ENCODE assay signal across 9 mouse cellular contexts in the genomic region with DNA sequence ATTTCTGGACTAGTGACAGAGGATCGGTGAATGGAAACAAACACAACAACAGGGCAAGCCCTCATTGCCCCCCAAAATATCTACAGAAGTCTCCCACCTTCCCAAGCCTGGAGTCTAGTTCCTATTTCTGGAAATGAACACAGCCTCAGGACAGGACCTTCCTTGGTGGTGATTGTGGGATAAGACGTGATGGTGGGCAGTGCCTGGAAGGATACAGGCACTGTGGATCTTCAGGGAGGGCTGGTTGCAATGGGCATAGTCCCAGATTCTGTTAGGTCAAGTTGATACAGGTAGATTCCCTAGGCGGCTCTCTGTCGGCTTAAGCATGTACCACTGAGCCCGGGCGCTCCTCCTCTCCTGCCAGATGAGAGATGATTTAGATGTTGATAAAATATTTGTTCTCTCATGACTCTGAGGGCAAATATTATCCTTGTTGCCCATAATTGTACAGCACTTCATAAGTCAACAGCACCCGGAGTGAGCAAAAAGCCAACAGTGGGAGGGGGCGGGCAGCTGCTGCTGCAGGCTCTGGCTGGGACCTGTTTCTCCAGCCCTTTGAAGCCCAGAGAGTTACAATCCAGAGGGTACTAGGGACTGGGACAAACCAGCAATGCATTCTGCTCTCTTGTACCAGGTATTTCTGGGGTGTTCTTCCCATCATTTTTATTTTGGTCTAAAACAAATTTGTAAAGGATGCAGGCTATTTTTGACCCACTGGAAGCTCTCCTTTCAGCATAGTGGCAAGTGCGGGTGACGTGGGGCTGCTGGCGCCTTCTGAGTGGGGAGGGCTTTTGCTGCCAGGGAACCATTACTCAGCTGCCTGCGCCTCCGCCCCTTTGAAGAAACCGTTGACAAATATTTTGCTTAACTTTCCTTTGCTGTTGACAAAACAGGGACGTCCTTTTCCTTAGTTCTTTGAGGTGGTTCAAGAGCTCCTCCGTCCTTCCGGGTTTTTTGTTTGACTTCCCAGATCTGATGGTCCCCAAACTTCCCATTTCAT.
A peak's percentile ranks its signal among the peaks of the same experiment; 100 is the strongest.
DNase-seq lines count a peak whose midpoint lies in the region; ATAC-seq lines count a peak whose summit lies in the region.
"Had no signal": no experiment of that assay in that cellular context is flagged by ENCODE, and none has a peak within 500 bp of the region (broad histone marks: within the 10 kb centered on the region; RNA-seq: fewer than 3 reads in every experiment).

No protein-coding gene starts in this region.

- H3K4me3 ChIP-seq in heart, embryonic 13.5 days = peak overlapping the region; percentile 9; the same call in 1 of the 2 replicates
- H3K4me3 ChIP-seq in limb, embryonic 11.5 days (ENCODE audit: low read depth, low read length) = no peak overlapping the region

- H3K27me3 ChIP-seq in heart, embryonic 13.5 days (replicated peaks) = 0 out of 2 replicates have a peak, but pooled peaks cover under 1% of the 10 kb centered on the region
- 0 out of 2 replicates have a peak, but pooled peaks cover 3% of the 10 kb centered on the region for H3K27me3 ChIP-seq in limb, embryonic 11.5 days (ENCODE audit: control insufficient read depth, insufficient read depth, low read length)

- H3K4me2 ChIP-seq in heart, embryonic 13.5 days = peak overlapping the region; percentile 54
- H3K4me2 ChIP-seq in limb, embryonic 11.5 days (ENCODE audit: low read depth, severe bottlenecking) = no peak overlapping the region

- no peaks in the 10 kb centered on the region for H3K9me3 ChIP-seq in heart, embryonic 13.5 days
- H3K9me3 ChIP-seq in limb, embryonic 11.5 days (ENCODE audit: control insufficient read depth, low read length) = no peaks in the 10 kb centered on the region

- H3K4me1 ChIP-seq in heart, embryonic 13.5 days = peaks cover 49% of the 10 kb centered on the region
- peaks cover 31% of the 10 kb centered on the region for H3K4me1 ChIP-seq in limb, embryonic 11.5 days (ENCODE audit: control insufficient read depth, insufficient read depth, low read length)

- H3K9ac ChIP-seq in heart, embryonic 13.5 days = peak overlapping the region; percentile 19; the same call in 1 of the 2 replicates
- no peak overlapping the region for H3K9ac ChIP-seq in limb, embryonic 11.5 days (ENCODE audit: low read length)

- H3K27ac ChIP-seq in heart, embryonic 13.5 days (replicated peaks) = no peak overlapping the region
- H3K27ac ChIP-seq in limb, embryonic 11.5 days (replicated peaks; ENCODE audit: low read depth, low read length) = no peak overlapping the region

- 37% methylated on average over 17 of the region's 17 CpGs for WGBS in heart, embryonic 13.5 days
- 43% methylated on average over 17 of the region's 17 CpGs for WGBS in limb, embryonic 11.5 days

- DNase-seq in urinary bladder, adult 18-20 months (ENCODE audit: low spot score in 2 of 2) = peak; percentile 44 to 69
- no peak for DNase-seq in urinary bladder, adult 2 months (ENCODE audit: low spot score)
- peak; percentile 29 for DNase-seq in limb, embryonic 11.5 days (ENCODE audit: low spot score)
- peak; percentile 65 to 72 for DNase-seq in urinary bladder, postnatal 36 days (ENCODE audit: low spot score in 2 of 2)
- DNase-seq in thymus, postnatal 10 days (ENCODE audit: low spot score in 2 of 2) = no peak
- no peak for DNase-seq in layer of hippocampus, adult 9-11 months
- DNase-seq in retina, postnatal 1 day = no peak
- DNase-seq: liver had no signal

- no peaks in the 10 kb centered on the region for H3K36me3 ChIP-seq in heart, embryonic 13.5 days
- H3K36me3 ChIP-seq in limb, embryonic 11.5 days (ENCODE audit: control insufficient read depth, insufficient read depth, low read length) = no peaks in the 10 kb centered on the region

- ATAC-seq in heart, embryonic 13.5 days (ENCODE audit: extremely low read depth, insufficient number of reproducible peaks, low FRiP score, low TSS enrichment) = no peak
- ATAC-seq in limb, embryonic 11.5 days (ENCODE audit: insufficient number of reproducible peaks, low FRiP score, low TSS enrichment, low read depth) = no peak

Comparison
In these comparisons a context has a peak if more than half of its experiments do, and no peak if none do; other contexts are left out.
1. DNase-seq: peak in urinary bladder, adult 18-20 months (2 of 2), limb, embryonic 11.5 days (single experiment) and urinary bladder, postnatal 36 days (2 of 2); none in urinary bladder, adult 2 months (single experiment), thymus, postnatal 10 days (0 of 2), layer of hippocampus, adult 9-11 months (single experiment) and retina, postnatal 1 day (single experiment).